Mouse (Mus musculus): Measurements from ENCODE around the gene E2f3.

GRCm38 (mm10) chr13:29957731-29958254 is 28.1 kb downstream of the E2f3 start:
- TF ChIP-seq CTCF (IDR thresholded peaks at IDR 0.05; ENCODE audit: low read depth, low read length) (no peak), GATA1 (IDR thresholded peaks at IDR 0.05; ENCODE audit: borderline replicate concordance, low read length) (no peak), POLR2AphosphoS5 (IDR thresholded peaks at IDR 0.05; ENCODE audit: insufficient replicate concordance, low read depth, low read length) (no peak), TAL1 (conservative IDR thresholded peaks at IDR 0.05; ENCODE audit: low read depth, low read length) (no peak), GATA2 (IDR thresholded peaks at IDR 0.05; ENCODE audit: borderline replicate concordance, low read depth, low read length) (no peak)
